32 mouse cellular contexts compared by ENCODE assay signal in genomic region chr15:51637570-51637969, GRCm38 (mm10).
"Had no signal": no experiment of that assay in that cellular context is flagged by ENCODE, and none has a peak within 500 bp of the region (broad histone marks: within the 10 kb centered on the region; RNA-seq: fewer than 3 reads in every experiment).

No protein-coding gene starts in this region.

- DNase-seq: heart, postnatal 10 days; heart, postnatal 14 days; heart, postnatal 36 days; heart, postnatal 4 days; kidney, adult 11 months; kidney, adult 18-20 months; kidney, adult 2 months; kidney, adult 8-10 months; kidney, adult 9 months; kidney, postnatal 10 days; kidney, postnatal 14 days; kidney, postnatal 25 days; kidney, postnatal 36 days; kidney, postnatal 4 days; layer of hippocampus, adult 9-11 months; layer of hippocampus, postnatal 36 days had no signal

- H3K36me3 ChIP-seq: heart, embryonic 10.5 days; heart, embryonic 12.5 days; heart, embryonic 13.5 days; heart, embryonic 15.5 days; hindbrain, embryonic 10.5 days; hindbrain, embryonic 12.5 days; hindbrain, embryonic 13.5 days; hindbrain, embryonic 15.5 days; kidney, embryonic 15.5 days had no signal

- H3K4me2 ChIP-seq: heart, embryonic 11.5 days; heart, embryonic 12.5 days; heart, embryonic 13.5 days; heart, embryonic 15.5 days; hindbrain, embryonic 12.5 days; hindbrain, embryonic 13.5 days; hindbrain, embryonic 14.5 days; hindbrain, embryonic 15.5 days; kidney, embryonic 15.5 days had no signal

- H3K4me1 ChIP-seq: heart, embryonic 10.5 days; heart, embryonic 12.5 days; heart, embryonic 13.5 days; heart, embryonic 15.5 days; hindbrain, embryonic 10.5 days had no signal

- H3K4me3 ChIP-seq: heart, embryonic 10.5 days; heart, embryonic 12.5 days; heart, embryonic 13.5 days; heart, embryonic 15.5 days; hindbrain, embryonic 10.5 days; hindbrain, embryonic 12.5 days; hindbrain, embryonic 13.5 days; hindbrain, embryonic 15.5 days; kidney, embryonic 15.5 days; layer of hippocampus, adult 2 months; left cerebral cortex, adult 2 months had no signal

- H3K9me3 ChIP-seq: heart, embryonic 10.5 days; heart, embryonic 12.5 days; heart, embryonic 13.5 days; heart, embryonic 15.5 days; hindbrain, embryonic 10.5 days; hindbrain, embryonic 12.5 days; hindbrain, embryonic 13.5 days; hindbrain, embryonic 15.5 days; kidney, embryonic 15.5 days had no signal

- H3K27me3 ChIP-seq: heart, embryonic 12.5 days; heart, embryonic 15.5 days; hindbrain, embryonic 12.5 days; hindbrain, embryonic 13.5 days; hindbrain, embryonic 15.5 days; kidney, embryonic 15.5 days had no signal

- H3K27ac ChIP-seq: heart, embryonic 10.5 days; heart, embryonic 13.5 days; heart, embryonic 15.5 days; hindbrain, embryonic 10.5 days; hindbrain, embryonic 12.5 days; hindbrain, embryonic 13.5 days; hindbrain, embryonic 14.5 days; hindbrain, embryonic 15.5 days; hindbrain, postnatal 0 days; kidney, embryonic 15.5 days; kidney, postnatal 0 days; layer of hippocampus, adult 2 months; left cerebral cortex, adult 2 months had no signal

- ATAC-seq: hindbrain, postnatal 0 days; inflammation-experienced regulatory T-cells, adult 6 months had no signal

- H3K9ac ChIP-seq: heart, embryonic 12.5 days; heart, embryonic 13.5 days; heart, embryonic 15.5 days; hindbrain, embryonic 12.5 days; hindbrain, embryonic 13.5 days; hindbrain, embryonic 14.5 days; hindbrain, embryonic 15.5 days; kidney, embryonic 15.5 days had no signal
